Mouse (Mus musculus) hindbrain, embryonic 14.5 days (tissue): ENCODE data around the gene Fam185a. TPM values are rescaled to one million over a fixed set of nuclear protein-coding genes. Genes with fewer than 3 reads are reported as not detected.
A peak's percentile ranks its signal among the peaks of the same experiment; 100 is the strongest.

Experiments
- ATAC-seq: fragments of 200-750 bp; cut with Nextera tagmentation; 2 replicates; pipeline ENCODE4 v1.8.0; 2017; ENCODE audit warnings: moderate number of reproducible peaks, mild to moderate bottlenecking, moderate TSS enrichment, moderate library complexity; ENCODE audit not compliant: low FRiP score
- DNase-seq: peaks from one replicate; pipeline ENCODE4 v3.0.0-alpha.2; 2015; ENCODE audit warnings: low spot score
- H3K27ac ChIP-seq: fragments of 300-500 bp; sonication (generic); 2 replicates; pipeline ENCODE4 v1.5.1; 2014; ENCODE audit warnings: mild to moderate bottlenecking, moderate library complexity
- H3K27me3 ChIP-seq: fragments of 300-500 bp; sonication (generic); 2 replicates; pipeline ENCODE4 v1.6.1; 2014; ENCODE audit warnings: mild to moderate bottlenecking, low read length, mixed read lengths; ENCODE audit not compliant: control insufficient read depth, insufficient read depth
- H3K36me3 ChIP-seq: fragments of 300-500 bp; sonication (generic); replicated peaks from 2 replicates; pipeline ENCODE4 v1.6.1; 2014; ENCODE audit not compliant: control insufficient read depth, insufficient read depth
- H3K4me1 ChIP-seq: fragments of 300-500 bp; sonication (generic); replicated peaks from 2 replicates; pipeline ENCODE4 v1.6.1; 2014; ENCODE audit warnings: antibody characterized with exemption, low read length, mixed read lengths; ENCODE audit not compliant: control insufficient read depth, insufficient read depth
- H3K4me2 ChIP-seq: fragments of 300-500 bp; sonication (generic); replicated peaks from 2 replicates; pipeline ENCODE4 v1.6.1; 2014; ENCODE audit warnings: mild to moderate bottlenecking, moderate library complexity
- H3K4me3 ChIP-seq: fragments of 300-500 bp; sonication (generic); replicated peaks from 2 replicates; pipeline ENCODE4 v1.5.1; 2014; ENCODE audit warnings: mild to moderate bottlenecking, low read length
- H3K9ac ChIP-seq: fragments of 300-500 bp; sonication (generic); 2 replicates; pipeline ENCODE4 v1.6.1; 2014
- H3K9me3 ChIP-seq: fragments of 300-500 bp; sonication (generic); 2 replicates; pipeline ENCODE4 v1.6.1; 2016; ENCODE audit warnings: low read length; ENCODE audit not compliant: control insufficient read depth
- WGBS: fragments of 180-500 bp; shearing (Covaris S2); extraction: QIAGEN DNeasy Blood & Tissue Kit; methylation state at CpG from one replicate; pipeline ENCODE4 v1.1.7; 2014; 5-methylcytosine and 5-hydroxymethylcytosine counted together
- polyA plus RNA-seq: library from polyadenylated mRNA; unstranded; fragments of >200 nt; fragmentation: Nextera tagmentation; extraction: Ambion mirVana; gene quantifications from 2 replicates; pipeline ENCODE4 v1.2.1, GENCODE M21; 2014

Fam185a gene
- 9.5 and 10.8 TPM in 2 replicates for polyA plus RNA-seq

DNA sequence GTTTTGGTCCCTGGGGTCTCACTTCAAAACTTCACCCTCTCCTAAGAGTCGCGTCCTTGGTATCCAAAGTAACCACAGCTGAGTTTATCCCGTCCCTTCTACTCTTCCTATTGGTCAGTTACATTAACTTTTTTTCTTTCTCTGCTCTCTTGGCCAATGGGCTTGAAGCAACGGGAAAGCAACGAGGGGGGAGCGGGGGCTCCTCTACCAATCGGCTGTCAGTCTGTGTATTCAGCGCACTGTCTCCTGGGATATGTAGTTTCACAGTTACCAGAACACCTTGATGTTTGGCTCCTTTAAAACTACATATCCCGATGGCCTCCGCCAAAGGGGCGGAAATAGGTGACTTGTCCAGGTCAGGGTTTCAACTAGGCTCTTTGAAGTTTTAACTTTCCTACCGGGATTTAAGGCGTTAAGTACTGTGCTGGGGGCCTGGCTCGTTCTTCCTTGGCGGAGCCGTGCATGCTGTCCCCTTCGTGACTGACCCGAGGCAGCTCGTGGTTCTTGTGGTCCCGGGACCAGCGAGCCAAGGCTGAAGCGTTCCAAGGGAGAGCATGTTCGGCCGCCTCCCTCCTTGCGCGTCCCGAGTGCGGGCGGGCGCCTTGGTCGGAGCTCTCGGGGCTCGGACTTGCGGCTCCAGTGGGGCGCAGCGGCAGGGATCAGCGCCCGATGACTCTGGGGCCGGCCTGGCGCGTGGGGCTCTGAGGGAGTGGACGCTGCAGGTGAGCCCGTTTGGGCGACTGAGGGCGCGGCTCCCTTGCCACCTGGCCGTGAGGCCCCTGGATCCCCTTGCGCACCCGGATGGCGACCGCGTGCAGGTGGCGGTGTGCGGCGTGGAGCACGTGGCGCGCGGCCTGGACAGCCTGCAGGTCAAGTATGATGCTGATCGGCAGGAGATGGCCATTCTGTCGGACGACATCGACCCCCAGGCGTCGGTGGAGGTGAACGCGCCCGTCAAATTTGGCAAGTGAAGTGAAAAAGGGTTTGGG lies at the start of gene Fam185a, which contains the start of gene Ccdc146:
Gene Fam185a (plus strand): TSS at position 345 of the 989 bp plus-strand sequence.
Gene Ccdc146 (minus strand): TSS at position 64 of the 989 bp plus-strand sequence.
- under 1% methylated on average over 68 of the region's 68 CpGs for WGBS
- H3K9ac ChIP-seq: peak within 1 kb of the TSS; percentile 76
- peaks cover 11% of the 10 kb centered on the region; the same call in 1 of the 2 replicates for H3K4me1 ChIP-seq
- peak within 1 kb of the TSS; percentile 86 for H3K4me3 ChIP-seq
- peak within 1 kb of the TSS; percentile 97 for H3K4me2 ChIP-seq
- H3K9me3 ChIP-seq: no peaks in the 10 kb centered on the region
- H3K27me3 ChIP-seq: no peaks in the 10 kb centered on the region
- H3K36me3 ChIP-seq: no peaks in the 10 kb centered on the region
- H3K27ac ChIP-seq: no peak within 1 kb of the TSS
- ATAC-seq: peak; percentile 100
- peak; percentile 98 for DNase-seq

DNA sequence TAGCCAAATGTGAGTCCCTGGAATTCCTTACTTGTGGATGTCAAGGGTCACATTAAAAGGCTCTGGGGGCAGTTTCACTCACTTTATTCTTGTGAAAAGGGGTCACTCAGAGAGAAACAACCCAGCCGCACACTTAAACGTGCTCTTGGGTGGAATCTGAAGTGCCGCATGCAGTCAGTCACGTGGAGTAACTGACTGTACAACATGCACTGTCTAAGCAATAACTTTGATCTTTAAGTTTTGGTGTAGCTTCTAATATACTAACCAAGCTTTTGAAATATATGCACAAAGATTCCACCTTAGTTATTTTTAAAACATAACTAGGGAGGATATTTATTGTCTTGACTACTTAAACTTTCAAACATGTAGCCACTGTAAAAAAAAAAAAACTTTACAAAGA lies 47.8 kb upstream of the Fam185a start:
- Histone ChIP-seq H3K4me1 (no peaks in the 10 kb centered on the region), H3K4me3 (no peak overlapping the region), H3K9me3 (no peaks in the 10 kb centered on the region), H3K4me2 (no peak overlapping the region), H3K27ac (no peak overlapping the region), H3K9ac (no peak overlapping the region), H3K36me3 (no peaks in the 10 kb centered on the region), H3K27me3 (no peaks in the 10 kb centered on the region)
- no peak for DNase-seq
- WGBS: 76% methylated on average over 4 of the region's 4 CpGs
- ATAC-seq: no peak

DNA sequence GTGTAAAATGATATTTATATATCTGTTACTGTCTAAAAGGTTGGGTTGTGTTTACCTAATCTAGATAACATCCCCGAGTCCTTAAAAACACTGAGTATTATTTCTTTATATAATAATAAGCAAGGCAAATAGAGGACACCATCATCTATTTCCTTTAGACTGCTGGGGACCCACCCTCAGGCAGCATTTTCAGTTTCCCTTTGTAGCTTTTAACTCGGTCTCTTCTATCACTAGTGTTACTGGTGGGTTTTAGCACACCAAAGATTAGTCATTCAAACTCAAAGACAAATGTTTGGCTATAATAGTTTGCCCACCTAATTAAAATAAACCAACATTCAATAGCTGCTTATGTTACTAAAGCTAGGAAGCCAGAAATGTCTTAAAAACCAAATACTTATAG lies 46.4 kb upstream of the Fam185a start:
- Histone ChIP-seq H3K4me2 (no peak overlapping the region), H3K4me3 (no peak overlapping the region), H3K27ac (no peak overlapping the region), H3K36me3 (no peaks in the 10 kb centered on the region), H3K9ac (no peak overlapping the region), H3K4me1 (no peaks in the 10 kb centered on the region), H3K27me3 (no peaks in the 10 kb centered on the region), H3K9me3 (no peaks in the 10 kb centered on the region)
- WGBS: 88% methylated on average over 2 of the region's 2 CpGs
- no peak for DNase-seq
- ATAC-seq: no peak

DNA sequence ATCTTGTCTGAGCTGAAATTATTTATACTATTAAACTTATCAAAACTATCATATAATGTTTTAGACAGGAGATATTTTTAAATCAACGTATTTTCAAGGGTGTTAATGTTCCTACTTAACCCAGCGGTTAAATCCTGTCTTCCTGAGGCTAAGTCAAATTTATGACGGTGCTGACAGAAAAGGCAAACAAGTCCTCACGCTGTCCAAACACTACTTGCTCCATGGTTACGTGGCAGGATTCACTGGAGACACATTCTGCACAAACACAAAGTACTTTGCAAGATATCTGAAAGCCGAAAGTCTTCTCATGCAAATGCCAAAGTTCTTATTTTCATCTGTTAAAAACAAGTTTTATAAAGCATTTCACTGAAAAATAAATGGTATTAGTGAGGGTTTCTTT lies 42.8 kb upstream of the Fam185a start:
- WGBS: 74% methylated on average over 6 of the region's 6 CpGs
- Histone ChIP-seq H3K4me2 (no peak overlapping the region), H3K4me3 (no peak overlapping the region), H3K27ac (no peak overlapping the region), H3K9ac (no peak overlapping the region), H3K27me3 (no peaks in the 10 kb centered on the region), H3K4me1 (no peaks in the 10 kb centered on the region), H3K9me3 (no peaks in the 10 kb centered on the region), H3K36me3 (no peaks in the 10 kb centered on the region)
- DNase-seq (no peak), ATAC-seq (no peak)

DNA sequence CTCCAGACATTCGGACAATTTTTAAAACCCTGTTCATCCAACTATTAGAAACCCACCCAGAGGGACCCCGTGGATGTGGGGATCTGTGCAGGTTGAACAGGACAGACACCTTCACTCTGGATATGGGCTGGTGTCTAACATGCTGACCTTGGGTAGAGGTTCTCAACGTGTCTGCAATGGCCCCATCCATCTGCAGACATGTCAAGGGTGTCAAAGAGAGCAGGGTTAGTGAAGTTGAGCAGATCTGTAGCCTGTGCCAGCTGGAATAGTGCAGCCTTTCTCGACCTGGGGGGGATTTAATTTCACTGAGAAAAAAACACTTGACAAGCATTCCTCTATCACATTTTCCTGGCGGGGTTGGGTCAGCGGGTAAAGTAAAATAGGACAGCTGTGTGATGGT lies 42.1 kb upstream of the Fam185a start:
- Histone ChIP-seq H3K4me2 (no peak overlapping the region), H3K9me3 (no peaks in the 10 kb centered on the region), H3K4me3 (no peak overlapping the region), H3K9ac (no peak overlapping the region), H3K27me3 (no peaks in the 10 kb centered on the region), H3K27ac (no peak overlapping the region), H3K4me1 (no peaks in the 10 kb centered on the region), H3K36me3 (no peaks in the 10 kb centered on the region)
- DNase-seq: no peak
- WGBS: 77% methylated on average over 6 of the region's 6 CpGs
- no peak for ATAC-seq

DNA sequence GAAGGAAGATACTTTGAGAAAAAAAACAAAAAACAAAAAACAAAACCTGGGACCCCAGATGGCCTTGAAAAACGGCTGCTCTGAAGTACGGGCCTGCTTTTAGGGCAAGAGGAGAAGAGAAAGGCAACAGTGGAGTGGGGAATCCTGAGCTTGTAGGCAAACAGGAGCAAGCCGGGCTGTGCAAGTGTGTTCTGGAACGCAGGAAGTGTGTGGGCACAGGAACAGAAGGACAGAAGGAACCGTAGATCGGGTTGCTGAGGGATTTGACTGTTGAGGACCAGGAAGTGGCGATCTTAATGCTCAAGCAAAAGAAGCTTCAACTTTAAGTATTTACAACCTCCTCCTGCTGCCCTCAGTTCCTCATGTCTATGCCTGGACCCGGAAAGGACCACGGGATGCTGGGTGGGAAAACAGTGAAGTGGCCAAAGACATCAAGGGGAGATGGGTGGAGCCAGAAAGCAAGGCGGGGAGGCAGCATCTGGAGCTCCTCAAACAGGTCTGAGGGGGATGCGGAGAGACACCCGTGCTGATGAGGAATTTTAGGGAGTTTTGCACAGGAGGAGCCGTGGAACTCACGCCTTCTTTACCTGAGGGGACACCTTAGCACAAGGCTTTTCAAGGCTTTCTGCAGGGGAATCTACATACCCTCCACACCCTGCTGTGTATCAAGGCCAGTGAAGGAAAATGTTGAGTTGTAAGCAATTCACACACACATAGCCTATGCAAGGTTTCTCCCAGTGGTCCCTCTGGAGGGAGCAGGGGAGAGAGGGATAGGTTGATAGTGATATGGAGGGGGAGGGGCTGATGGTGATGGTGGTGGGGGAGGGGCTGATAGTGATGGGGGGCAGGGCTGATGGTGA lies 41.1 kb upstream of the Fam185a start:
- Histone ChIP-seq H3K4me2 (no peak overlapping the region), H3K9ac (no peak overlapping the region), H3K27me3 (no peaks in the 10 kb centered on the region), H3K36me3 (no peaks in the 10 kb centered on the region), H3K9me3 (no peaks in the 10 kb centered on the region), H3K4me1 (no peaks in the 10 kb centered on the region), H3K4me3 (no peak overlapping the region), H3K27ac (no peak overlapping the region)
- 56% methylated on average over 14 of the region's 14 CpGs for WGBS
- DNase-seq: no peak
- no peak for ATAC-seq

DNA sequence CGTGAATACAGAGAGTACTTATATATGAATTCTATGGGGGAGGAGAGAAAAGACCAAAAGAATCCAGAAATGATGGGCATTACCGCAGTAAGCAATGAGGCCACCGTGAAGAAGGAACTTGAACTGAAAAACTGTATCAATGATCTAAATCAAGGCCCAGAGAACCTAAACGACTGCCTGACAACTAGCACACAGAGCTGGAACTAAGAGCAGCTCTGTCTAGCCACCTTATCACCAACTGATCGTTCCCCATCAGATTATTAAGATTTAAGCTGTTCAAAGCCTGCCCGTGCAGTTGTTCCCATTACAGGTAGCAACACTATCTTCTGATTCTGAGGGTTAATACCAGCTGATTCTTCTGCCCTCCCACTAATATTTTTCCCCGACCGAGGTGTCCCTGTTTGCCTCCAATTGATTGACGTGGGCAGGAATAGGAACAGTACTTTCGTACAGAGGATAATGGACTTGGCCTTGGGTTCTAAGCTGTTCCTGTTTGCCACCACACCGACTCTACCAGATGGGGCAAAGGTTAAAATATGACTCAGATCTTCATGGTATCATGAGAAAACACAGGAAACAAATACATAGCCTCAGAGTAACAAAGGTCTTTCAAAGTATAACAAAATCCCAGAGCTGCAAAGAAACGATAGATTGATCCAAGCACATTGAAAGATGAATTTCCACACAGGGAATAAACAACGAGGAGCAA lies 40.4 kb upstream of the Fam185a start:
- H3K9me3 ChIP-seq: no peaks in the 10 kb centered on the region
- WGBS: 85% methylated on average over 13 of the region's 13 CpGs
- DNase-seq (no peak), ATAC-seq (no peak)
- H3K9ac ChIP-seq: no peak overlapping the region
- H3K4me2 ChIP-seq: no peak overlapping the region
- H3K27me3 ChIP-seq: no peaks in the 10 kb centered on the region
- no peaks in the 10 kb centered on the region for H3K36me3 ChIP-seq
- no peak overlapping the region for H3K27ac ChIP-seq
- H3K4me1 ChIP-seq: no peaks in the 10 kb centered on the region
- no peak overlapping the region for H3K4me3 ChIP-seq

DNA sequence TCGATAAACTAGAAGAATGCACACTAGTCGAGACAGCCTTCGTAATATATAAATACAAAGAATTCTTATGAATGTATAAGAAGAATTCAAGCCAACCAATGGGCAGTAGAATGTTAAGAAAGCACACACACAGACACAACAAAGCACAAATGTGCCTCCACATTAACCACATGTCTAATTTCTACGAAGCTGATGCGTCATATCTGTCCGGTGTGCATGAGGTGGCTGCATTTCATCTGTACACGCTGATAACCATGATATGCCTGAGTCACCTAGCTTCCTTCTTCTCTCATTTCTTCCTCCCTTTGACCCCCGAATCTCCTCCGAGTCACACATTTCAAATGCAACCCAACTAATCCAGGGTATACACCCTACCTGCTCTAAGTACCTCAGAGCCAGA lies 39.8 kb upstream of the Fam185a start:
- H3K9ac ChIP-seq: no peak overlapping the region
- no peaks in the 10 kb centered on the region for H3K27me3 ChIP-seq
- H3K36me3 ChIP-seq: no peaks in the 10 kb centered on the region
- no peaks in the 10 kb centered on the region for H3K9me3 ChIP-seq
- no peak overlapping the region for H3K27ac ChIP-seq
- no peaks in the 10 kb centered on the region for H3K4me1 ChIP-seq
- H3K4me3 ChIP-seq: no peak overlapping the region
- H3K4me2 ChIP-seq: no peak overlapping the region
- ATAC-seq (no peak), DNase-seq (no peak)
- WGBS: 97% methylated on average over 9 of the region's 9 CpGs
